Mouse (Mus musculus) cortical plate, adult 2 months (tissue): Measurements from ENCODE around the gene H2-Aa.

Source experiments
- CTCF ChIP-seq: fragments of 200-500 bp; IDR thresholded peaks from 2 replicates; pipeline ENCODE4 v1.5.1; 2011; ENCODE audit warnings: mild to moderate bottlenecking, control low read depth, low read length; ENCODE audit not compliant: insufficient read depth; ENCODE audit errors: extremely low read depth
- POLR2A ChIP-seq: fragments of 200-500 bp; IDR thresholded peaks from 2 replicates; pipeline ENCODE4 v1.6.1; 2011; ENCODE audit warnings: mild to moderate bottlenecking, low read length, control low read depth; ENCODE audit not compliant: insufficient read depth; ENCODE audit errors: extremely low read depth

GRCm38 (mm10) chr17:34263068-34263467 lies 24.6 kb downstream of the H2-Aa start:
- TF ChIP-seq CTCF (no peak), POLR2A (no peak)
